Mouse (Mus musculus): ENCODE data around the gene Krtap4-6. TPM values are rescaled to one million over a fixed set of nuclear protein-coding genes. Genes with fewer than 3 reads are reported as not detected.

Gene Krtap4-6
- not detected in 2 replicates for polyA plus RNA-seq (2015; fragmentation: Nextera tagmentation; extraction: Ambion mirVana)

GRCm38 (mm10) chr11:99665860-99666259 is at the start of gene Krtap4-6:
Gene Krtap4-6, minus strand, starts transcription at chr11:99665960.

GRCm38 (mm10) chr11:99690463-99690862 is 24.7 kb upstream of the Krtap4-6 start, which contains the start of gene Gm14190:
Gene Gm14190, minus strand, starts transcription at chr11:99690740.

GRCm38 (mm10) chr11:99658467-99659010 is 7.2 kb downstream of the Krtap4-6 start, which contains the start of gene Gm11563:
Gene Gm11563, minus strand, starts transcription at chr11:99658960.

GRCm38 (mm10) chr11:99650136-99650535 is 15.6 kb downstream of the Krtap4-6 start, which contains the start of gene Gm11555:
Gene Gm11555, minus strand, starts transcription at chr11:99650236.

GRCm38 (mm10) chr11:99643635-99644139 is 22.1 kb downstream of the Krtap4-6 start, which contains the start of gene Krtap4-7:
Gene Krtap4-7, minus strand, starts transcription at chr11:99644089.

GRCm38 (mm10) chr11:99634653-99635134 is 31.1 kb downstream of the Krtap4-6 start, which contains the start of gene Krtap4-2:
Gene Krtap4-2, minus strand, starts transcription at chr11:99635084.

GRCm38 (mm10) chr11:99628138-99628537 is 37.6 kb downstream of the Krtap4-6 start, which contains the start of gene Krtap4-1:
Gene Krtap4-1, minus strand, starts transcription at chr11:99628238.

GRCm38 (mm10) chr11:99620335-99620734 is 45.4 kb downstream of the Krtap4-6 start, which contains the start of gene Gm11562:
Gene Gm11562, minus strand, starts transcription at chr11:99620435.

Other genes with a start within 250 kb of the Krtap4-6 start
- gene Krt12, start 243.7 kb downstream of the Krtap4-6 start, polyA plus RNA-seq (2015; fragmentation: Nextera tagmentation; extraction: Ambion mirVana): 2.1 TPM in 1 of 2 replicates, not detected in the other
- 0.13 TPM in 1 of 2 replicates, not detected in the other for gene Krt20, start 227.8 kb downstream of the Krtap4-6 start, polyA plus RNA-seq (2015; fragmentation: Nextera tagmentation; extraction: Ambion mirVana)
- 3.5 TPM in 1 of 2 replicates, not detected in the other for gene Krt23, start 172.8 kb downstream of the Krtap4-6 start, polyA plus RNA-seq (2015; fragmentation: Nextera tagmentation; extraction: Ambion mirVana)
- not detected in 2 replicates for gene Krt39, start 144.6 kb downstream of the Krtap4-6 start, polyA plus RNA-seq (2015; fragmentation: Nextera tagmentation; extraction: Ambion mirVana)
- not detected in 2 replicates for gene Krt40, start 122.8 kb downstream of the Krtap4-6 start, polyA plus RNA-seq (2015; fragmentation: Nextera tagmentation; extraction: Ambion mirVana)
- not detected in 2 replicates for gene Krtap3-3, start 115.1 kb downstream of the Krtap4-6 start, polyA plus RNA-seq (2015; fragmentation: Nextera tagmentation; extraction: Ambion mirVana)
- not detected in 2 replicates for gene Krtap3-2, start 109.1 kb downstream of the Krtap4-6 start, polyA plus RNA-seq (2015; fragmentation: Nextera tagmentation; extraction: Ambion mirVana)
- not detected in 2 replicates for gene Gm11939, start 106.5 kb downstream of the Krtap4-6 start, polyA plus RNA-seq (2015; fragmentation: Nextera tagmentation; extraction: Ambion mirVana)
- gene Krtap3-1, start 99.3 kb downstream of the Krtap4-6 start, polyA plus RNA-seq (2015; fragmentation: Nextera tagmentation; extraction: Ambion mirVana): not detected in 2 replicates
- gene Krtap1-5, start 84.9 kb downstream of the Krtap4-6 start, polyA plus RNA-seq (2015; fragmentation: Nextera tagmentation; extraction: Ambion mirVana): not detected in 2 replicates
- not detected in 2 replicates for gene Krtap1-4, start 82.3 kb downstream of the Krtap4-6 start, polyA plus RNA-seq (2015; fragmentation: Nextera tagmentation; extraction: Ambion mirVana)
- gene Krtap1-3, start 74.6 kb downstream of the Krtap4-6 start, polyA plus RNA-seq (2015; fragmentation: Nextera tagmentation; extraction: Ambion mirVana): not detected in 2 replicates
- not detected in 2 replicates for gene Krtap9-3, start 67.9 kb downstream of the Krtap4-6 start, polyA plus RNA-seq (2015; fragmentation: Nextera tagmentation; extraction: Ambion mirVana)
- gene Gm11938, start 62.7 kb downstream of the Krtap4-6 start, polyA plus RNA-seq (2015; fragmentation: Nextera tagmentation; extraction: Ambion mirVana): not detected in 2 replicates
- gene Gm11937, start 55.8 kb downstream of the Krtap4-6 start, polyA plus RNA-seq (2015; fragmentation: Nextera tagmentation; extraction: Ambion mirVana): not detected in 2 replicates
- not detected in 2 replicates for gene Krtap2-4, start 51.1 kb downstream of the Krtap4-6 start, polyA plus RNA-seq (2015; fragmentation: Nextera tagmentation; extraction: Ambion mirVana)
- not detected in 2 replicates for gene Gm11562, start 45.5 kb downstream of the Krtap4-6 start, polyA plus RNA-seq (2015; fragmentation: Nextera tagmentation; extraction: Ambion mirVana)
- gene Krtap4-1, start 37.7 kb downstream of the Krtap4-6 start, polyA plus RNA-seq (2015; fragmentation: Nextera tagmentation; extraction: Ambion mirVana): not detected in 2 replicates
- gene Krtap4-2, start 30.9 kb downstream of the Krtap4-6 start, polyA plus RNA-seq (2015; fragmentation: Nextera tagmentation; extraction: Ambion mirVana): not detected in 2 replicates
- gene Krtap4-7, start 21.9 kb downstream of the Krtap4-6 start, polyA plus RNA-seq (2015; fragmentation: Nextera tagmentation; extraction: Ambion mirVana): not detected in 2 replicates
- gene Gm11555, start 15.7 kb downstream of the Krtap4-6 start, polyA plus RNA-seq (2015; fragmentation: Nextera tagmentation; extraction: Ambion mirVana): not detected in 2 replicates
- not detected in 2 replicates for gene Gm11563, start 7.0 kb downstream of the Krtap4-6 start, polyA plus RNA-seq (2015; fragmentation: Nextera tagmentation; extraction: Ambion mirVana)
- not detected in 2 replicates for gene Gm14190, start 24.8 kb upstream of the Krtap4-6 start, polyA plus RNA-seq (2015; fragmentation: Nextera tagmentation; extraction: Ambion mirVana)
- not detected in 2 replicates for gene Gm14180, start 68.3 kb upstream of the Krtap4-6 start, polyA plus RNA-seq (2015; fragmentation: Nextera tagmentation; extraction: Ambion mirVana)
- not detected in 2 replicates for gene Gm11595, start 107.0 kb upstream of the Krtap4-6 start, polyA plus RNA-seq (2015; fragmentation: Nextera tagmentation; extraction: Ambion mirVana)
- not detected in 2 replicates for gene Krtap4-8, start 114.7 kb upstream of the Krtap4-6 start, polyA plus RNA-seq (2015; fragmentation: Nextera tagmentation; extraction: Ambion mirVana)
- gene Krtap4-9, start 119.2 kb upstream of the Krtap4-6 start, polyA plus RNA-seq (2015; fragmentation: Nextera tagmentation; extraction: Ambion mirVana): not detected in 2 replicates
- not detected in 2 replicates for gene Gm11596, start 127.5 kb upstream of the Krtap4-6 start, polyA plus RNA-seq (2015; fragmentation: Nextera tagmentation; extraction: Ambion mirVana)
- not detected in 2 replicates for gene Gm11569, start 133.0 kb upstream of the Krtap4-6 start, polyA plus RNA-seq (2015; fragmentation: Nextera tagmentation; extraction: Ambion mirVana)
- gene Gm11554, start 138.5 kb upstream of the Krtap4-6 start, polyA plus RNA-seq (2015; fragmentation: Nextera tagmentation; extraction: Ambion mirVana): not detected in 2 replicates
- not detected in 2 replicates for gene Krtap4-13, start 143.9 kb upstream of the Krtap4-6 start, polyA plus RNA-seq (2015; fragmentation: Nextera tagmentation; extraction: Ambion mirVana)
- not detected in 2 replicates for gene Gm11564, start 149.7 kb upstream of the Krtap4-6 start, polyA plus RNA-seq (2015; fragmentation: Nextera tagmentation; extraction: Ambion mirVana)
- gene 2300003K06Rik, start 172.1 kb upstream of the Krtap4-6 start, polyA plus RNA-seq (2015; fragmentation: Nextera tagmentation; extraction: Ambion mirVana): not detected in 2 replicates
- not detected in 2 replicates for gene Krtap4-16, start 185.6 kb upstream of the Krtap4-6 start, polyA plus RNA-seq (2015; fragmentation: Nextera tagmentation; extraction: Ambion mirVana)
- gene Gm11568, start 192.0 kb upstream of the Krtap4-6 start, polyA plus RNA-seq (2015; fragmentation: Nextera tagmentation; extraction: Ambion mirVana): not detected in 2 replicates
- gene Gm11559, start 198.5 kb upstream of the Krtap4-6 start, polyA plus RNA-seq (2015; fragmentation: Nextera tagmentation; extraction: Ambion mirVana): not detected in 2 replicates
- gene Krtap9-1, start 207.4 kb upstream of the Krtap4-6 start, polyA plus RNA-seq (2015; fragmentation: Nextera tagmentation; extraction: Ambion mirVana): not detected in 2 replicates
- gene Gm11567, start 213.2 kb upstream of the Krtap4-6 start, polyA plus RNA-seq (2015; fragmentation: Nextera tagmentation; extraction: Ambion mirVana): not detected in 2 replicates
- not detected in 2 replicates for gene Krtap31-1, start 242.0 kb upstream of the Krtap4-6 start, polyA plus RNA-seq (2015; fragmentation: Nextera tagmentation; extraction: Ambion mirVana)
- gene Gm11565, start 248.8 kb upstream of the Krtap4-6 start, polyA plus RNA-seq (2015; fragmentation: Nextera tagmentation; extraction: Ambion mirVana): not detected in 2 replicates

Data from skeletal muscle tissue, postnatal 0 days (tissue).